Mouse (Mus musculus) right cerebral cortex, postnatal 14 days (tissue): ENCODE measurements around the gene Itpkc.

Experiments
- DNase-seq: peaks from one replicate; pipeline ENCODE4 v3.0.0; 2022

The Itpkc gene

GRCm38 (mm10) chr7:27189271-27189931 is 39.1 kb downstream of the Itpkc start:
- DNase-seq = no peak

GRCm38 (mm10) chr7:27185986-27186385 is 42.5 kb downstream of the Itpkc start:
- DNase-seq = no peak

- no peak for DNase-seq
Measured at GRCm38 (mm10) chr7:27184964-27185363, 43.5 kb downstream of the Itpkc start.

- no peak for DNase-seq
Measured at GRCm38 (mm10) chr7:27182498-27182897, 46.0 kb downstream of the Itpkc start.

- DNase-seq = no peak
Measured at GRCm38 (mm10) chr7:27180837-27181695, 47.4 kb downstream of the Itpkc start, which contains the start of the genes Gm21983 and Mia. Gene Gm21983, minus strand, starts transcription at chr7:27181086. Gene Mia, minus strand, starts transcription at chr7:27181157.

GRCm38 (mm10) chr7:27180036-27180435 is 48.4 kb downstream of the Itpkc start:
- no peak for DNase-seq

- DNase-seq = no peak
Measured at GRCm38 (mm10) chr7:27179217-27179918, 49.1 kb downstream of the Itpkc start.

- peak; percentile 98 for DNase-seq
Measured at GRCm38 (mm10) chr7:27178324-27179216, 49.9 kb downstream of the Itpkc start, which contains the start of gene Rab4b. Gene Rab4b, minus strand, starts transcription at chr7:27178896.

GRCm38 (mm10) chr7:27177942-27178323 is 50.5 kb downstream of the Itpkc start:
- no peak for DNase-seq

- DNase-seq = no peak
Measured at GRCm38 (mm10) chr7:27174896-27175295, 53.6 kb downstream of the Itpkc start.

- no peak for DNase-seq
Measured at GRCm38 (mm10) chr7:27174496-27174895, 54.0 kb downstream of the Itpkc start.

GRCm38 (mm10) chr7:27170981-27171380 is 57.5 kb downstream of the Itpkc start:
- no peak for DNase-seq

- no peak for DNase-seq
Measured at GRCm38 (mm10) chr7:27168371-27168770, 60.1 kb downstream of the Itpkc start.

- DNase-seq = no peak
Measured at GRCm38 (mm10) chr7:27167475-27168094, 60.9 kb downstream of the Itpkc start.

GRCm38 (mm10) chr7:27166614-27167474 is 61.6 kb downstream of the Itpkc start, which contains the start of gene Egln2:
Gene Egln2, minus strand, starts transcription at chr7:27166802.
- peak; percentile 98 for DNase-seq

GRCm38 (mm10) chr7:27166229-27166613 is 62.2 kb downstream of the Itpkc start:
- DNase-seq = peak; percentile 79

- DNase-seq = no peak
Measured at GRCm38 (mm10) chr7:27165696-27166095, 62.8 kb downstream of the Itpkc start.

- no peak for DNase-seq
Measured at GRCm38 (mm10) chr7:27165007-27165655, 63.3 kb downstream of the Itpkc start.

- peak; percentile 51 for DNase-seq
Measured at GRCm38 (mm10) chr7:27164112-27164947, 64.1 kb downstream of the Itpkc start.
